Mouse (Mus musculus): ENCODE measurements around the gene Crkl. TPM values are rescaled to one million over a fixed set of nuclear protein-coding genes. Genes with fewer than 3 reads are reported as not detected.

Gene Crkl
- polyA plus RNA-seq, 1 experiment: 14.8 TPM

GRCm38 (mm10) chr16:17472498-17472897 lies 20.7 kb downstream of the Crkl start:
- no peak overlapping the region for H3ac ChIP-seq (ENCODE audit: control insufficient read depth, insufficient read length)
- no peak overlapping the region for H3K4me3 ChIP-seq
- H3K4me2 ChIP-seq (ENCODE audit: low read depth): no peak overlapping the region
- peaks cover 15% of the 10 kb centered on the region for H3K36me3 ChIP-seq (ENCODE audit: control insufficient read depth, insufficient read depth)
- peaks cover 90% of the 10 kb centered on the region for H3K79me2 ChIP-seq (ENCODE audit: control insufficient read depth, insufficient read depth)
- TF ChIP-seq MAX (IDR thresholded peaks at IDR 0.05; ENCODE audit: low read depth) (no peak), USF1 (IDR thresholded peaks at IDR 0.05; ENCODE audit: low read depth) (no peak), REST (IDR thresholded peaks at IDR 0.05; ENCODE audit: insufficient read depth, insufficient read length) (no peak), POLR2AphosphoS2 (IDR thresholded peaks at IDR 0.05; ENCODE audit: insufficient read length, low read depth) (no peak), CEBPB (IDR thresholded peaks at IDR 0.05; ENCODE audit: insufficient read depth, poor library complexity, severe bottlenecking) (no peak), POLR2A (IDR thresholded peaks at IDR 0.05; ENCODE audit: insufficient read length, low read depth) (no peak), TCF3 (IDR thresholded peaks at IDR 0.05; ENCODE audit: insufficient read length, low read depth) (no peak), E2F4 (IDR thresholded peaks at IDR 0.05; ENCODE audit: insufficient read depth) (no peak), MYOD1 (IDR thresholded peaks at IDR 0.05; ENCODE audit: control insufficient read depth in 1 of 3, insufficient read length in 2 of 3, low read depth in 2 of 3) (no peak), SRF (IDR thresholded peaks at IDR 0.05; ENCODE audit: control insufficient read depth, insufficient read length, low read depth) (no peak), TCF12 (IDR thresholded peaks at IDR 0.05; ENCODE audit: insufficient read depth, poor library complexity, severe bottlenecking) (no peak), MYOG (IDR thresholded peaks at IDR 0.05; ENCODE audit: control insufficient read depth in 1 of 3, insufficient read depth in 1 of 3, insufficient read length in 2 of 3, low read depth in 2 of 3) (no peak)
- no peaks in the 10 kb centered on the region for H3K27me3 ChIP-seq (ENCODE audit: control insufficient read depth, insufficient read depth, insufficient read length)

GRCm38 (mm10) chr16:17474091-17474490 lies 22.3 kb downstream of the Crkl start:
- H3K4me3 ChIP-seq: no peak overlapping the region
- TF ChIP-seq USF1 (IDR thresholded peaks at IDR 0.05; ENCODE audit: low read depth): no peak
- TF ChIP-seq TCF12 (IDR thresholded peaks at IDR 0.05; ENCODE audit: insufficient read depth, poor library complexity, severe bottlenecking): no peak
- TF ChIP-seq E2F4 (IDR thresholded peaks at IDR 0.05; ENCODE audit: insufficient read depth): no peak
- no peak for TF ChIP-seq POLR2AphosphoS2 (IDR thresholded peaks at IDR 0.05; ENCODE audit: insufficient read length, low read depth)
- no peak for TF ChIP-seq MAX (IDR thresholded peaks at IDR 0.05; ENCODE audit: low read depth)
- TF ChIP-seq CEBPB (IDR thresholded peaks at IDR 0.05; ENCODE audit: insufficient read depth, poor library complexity, severe bottlenecking): no peak
- no peak for TF ChIP-seq MYOG (IDR thresholded peaks at IDR 0.05; ENCODE audit: control insufficient read depth in 1 of 3, insufficient read depth in 1 of 3, insufficient read length in 2 of 3, low read depth in 2 of 3)
- TF ChIP-seq SRF (IDR thresholded peaks at IDR 0.05; ENCODE audit: control insufficient read depth, insufficient read length, low read depth): no peak
- no peaks in the 10 kb centered on the region for H3K27me3 ChIP-seq (ENCODE audit: control insufficient read depth, insufficient read depth, insufficient read length)
- no peak overlapping the region for H3K4me2 ChIP-seq (ENCODE audit: low read depth)
- H3ac ChIP-seq (ENCODE audit: control insufficient read depth, insufficient read length): no peak overlapping the region
- peaks cover 93% of the 10 kb centered on the region for H3K79me2 ChIP-seq (ENCODE audit: control insufficient read depth, insufficient read depth)
- H3K36me3 ChIP-seq (ENCODE audit: control insufficient read depth, insufficient read depth): peaks cover 15% of the 10 kb centered on the region

GRCm38 (mm10) chr16:17474761-17475160 lies 23.0 kb downstream of the Crkl start:
- Histone ChIP-seq H3K4me3 (no peak overlapping the region), H3K36me3 (ENCODE audit: control insufficient read depth, insufficient read depth) (peaks cover 14% of the 10 kb centered on the region), H3K79me2 (ENCODE audit: control insufficient read depth, insufficient read depth) (peaks cover 95% of the 10 kb centered on the region), H3ac (ENCODE audit: control insufficient read depth, insufficient read length) (no peak overlapping the region), H3K4me2 (ENCODE audit: low read depth) (no peak overlapping the region), H3K27me3 (ENCODE audit: control insufficient read depth, insufficient read depth, insufficient read length) (no peaks in the 10 kb centered on the region)
- TF ChIP-seq MYOD1 (IDR thresholded peaks at IDR 0.05; ENCODE audit: control insufficient read depth in 1 of 3, insufficient read length in 2 of 3, low read depth in 2 of 3) (no peak), TCF3 (IDR thresholded peaks at IDR 0.05; ENCODE audit: insufficient read length, low read depth) (no peak), POLR2AphosphoS2 (IDR thresholded peaks at IDR 0.05; ENCODE audit: insufficient read length, low read depth) (no peak), USF1 (IDR thresholded peaks at IDR 0.05; ENCODE audit: low read depth) (no peak), TCF12 (IDR thresholded peaks at IDR 0.05; ENCODE audit: insufficient read depth, poor library complexity, severe bottlenecking) (no peak), E2F4 (IDR thresholded peaks at IDR 0.05; ENCODE audit: insufficient read depth) (no peak), MAX (IDR thresholded peaks at IDR 0.05; ENCODE audit: low read depth) (no peak), REST (IDR thresholded peaks at IDR 0.05; ENCODE audit: insufficient read depth, insufficient read length) (no peak), CEBPB (IDR thresholded peaks at IDR 0.05; ENCODE audit: insufficient read depth, poor library complexity, severe bottlenecking) (no peak), POLR2A (IDR thresholded peaks at IDR 0.05; ENCODE audit: insufficient read length, low read depth) (no peak), MYOG (IDR thresholded peaks at IDR 0.05; ENCODE audit: control insufficient read depth in 1 of 3, insufficient read depth in 1 of 3, insufficient read length in 2 of 3, low read depth in 2 of 3) (no peak), SRF (IDR thresholded peaks at IDR 0.05; ENCODE audit: control insufficient read depth, insufficient read length, low read depth) (no peak)

- Histone ChIP-seq H3K79me2 (ENCODE audit: control insufficient read depth, insufficient read depth) (peaks cover 95% of the 10 kb centered on the region), H3K4me2 (ENCODE audit: low read depth) (no peak overlapping the region), H3ac (ENCODE audit: control insufficient read depth, insufficient read length) (no peak overlapping the region), H3K4me3 (no peak overlapping the region), H3K27me3 (ENCODE audit: control insufficient read depth, insufficient read depth, insufficient read length) (no peaks in the 10 kb centered on the region), H3K36me3 (ENCODE audit: control insufficient read depth, insufficient read depth) (peaks cover 8% of the 10 kb centered on the region)
- TF ChIP-seq SRF (IDR thresholded peaks at IDR 0.05; ENCODE audit: control insufficient read depth, insufficient read length, low read depth): no peak
- TF ChIP-seq USF1 (IDR thresholded peaks at IDR 0.05; ENCODE audit: low read depth): no peak
- TF ChIP-seq POLR2AphosphoS2 (IDR thresholded peaks at IDR 0.05; ENCODE audit: insufficient read length, low read depth): no peak
- TF ChIP-seq REST (IDR thresholded peaks at IDR 0.05; ENCODE audit: insufficient read depth, insufficient read length): no peak
- TF ChIP-seq MYOD1 (IDR thresholded peaks at IDR 0.05; ENCODE audit: control insufficient read depth in 1 of 3, insufficient read length in 2 of 3, low read depth in 2 of 3): no peak
- TF ChIP-seq POLR2A (IDR thresholded peaks at IDR 0.05; ENCODE audit: insufficient read length, low read depth): no peak
- no peak for TF ChIP-seq E2F4 (IDR thresholded peaks at IDR 0.05; ENCODE audit: insufficient read depth)
- no peak for TF ChIP-seq TCF12 (IDR thresholded peaks at IDR 0.05; ENCODE audit: insufficient read depth, poor library complexity, severe bottlenecking)
- TF ChIP-seq MAX (IDR thresholded peaks at IDR 0.05; ENCODE audit: low read depth): no peak
- TF ChIP-seq TCF3 (IDR thresholded peaks at IDR 0.05; ENCODE audit: insufficient read length, low read depth): no peak
- TF ChIP-seq MYOG (IDR thresholded peaks at IDR 0.05; ENCODE audit: control insufficient read depth in 1 of 3, insufficient read depth in 1 of 3, insufficient read length in 2 of 3, low read depth in 2 of 3): no peak
- no peak for TF ChIP-seq CEBPB (IDR thresholded peaks at IDR 0.05; ENCODE audit: insufficient read depth, poor library complexity, severe bottlenecking)
Measured at GRCm38 (mm10) chr16:17475326-17475725, 23.5 kb downstream of the Crkl start.

Data from myocyte (in vitro differentiated cells).